Mouse (Mus musculus) erythroblast, adult 5-6 weeks (primary cell): ENCODE measurements around the gene Phrf1. TPM values are rescaled to one million over a fixed set of nuclear protein-coding genes. Genes with fewer than 3 reads are reported as not detected.

Experiments
- ATAC-seq: replicated peaks from 2 replicates; pipeline ENCODE4 v1.8.0; 2016; ENCODE audit warnings: moderate number of reproducible peaks, mild to moderate bottlenecking, moderate TSS enrichment, inconsistent platforms; ENCODE audit not compliant: poor library complexity, low FRiP score, severe bottlenecking
- total RNA-seq, 2 experiments: library from RNA; stranded (forward) in 1 of 2; stranded (reverse) in 1 of 2; fragments of 150-400 nt in 1 of 2; fragments of 200-764, 138-1000 nt in 1 of 2; gene quantifications; 2 replicates each; pipeline versions ENCODE4 v1.2.3 to v1.2.4; 2015 to 2017; ENCODE audit warnings: low replicate concordance in 2 of 2

The Phrf1 gene
- total RNA-seq, 2 experiments from 2014 or later: 25.5 to 30.0 TPM

GRCm38 (mm10) chr7:141210606-141211131, 17.9 kb upstream of the Phrf1 start:
- ATAC-seq: no peak

GRCm38 (mm10) chr7:141213133-141213532, 15.5 kb upstream of the Phrf1 start:
- no peak for ATAC-seq

GRCm38 (mm10) chr7:141213605-141214235, 14.9 kb upstream of the Phrf1 start, which contains the start of gene Lmntd2:
Gene Lmntd2, minus strand, starts transcription at chr7:141214080.
- no peak for ATAC-seq

GRCm38 (mm10) chr7:141214310-141214709, 14.3 kb upstream of the Phrf1 start:
- no peak for ATAC-seq

- peak; percentile 86 for ATAC-seq
Measured at GRCm38 (mm10) chr7:141215101-141215879, 13.3 kb upstream of the Phrf1 start, which contains the start of gene Rassf7. Gene Rassf7, plus strand, starts transcription at chr7:141215860.

- peak; percentile 21 for ATAC-seq
Measured at GRCm38 (mm10) chr7:141215880-141216733, 12.5 kb upstream of the Phrf1 start.

- no peak for ATAC-seq
Measured at GRCm38 (mm10) chr7:141216894-141217293, 11.7 kb upstream of the Phrf1 start.

GRCm38 (mm10) chr7:141217343-141218013, 11.1 kb upstream of the Phrf1 start:
- no peak for ATAC-seq

GRCm38 (mm10) chr7:141218141-141218540, 10.4 kb upstream of the Phrf1 start:
- no peak for ATAC-seq

- no peak for ATAC-seq
Measured at GRCm38 (mm10) chr7:141218557-141219133, 9.9 kb upstream of the Phrf1 start.

- no peak for ATAC-seq
Measured at GRCm38 (mm10) chr7:141219558-141220099, 9.0 kb upstream of the Phrf1 start.

GRCm38 (mm10) chr7:141220377-141220776, 8.2 kb upstream of the Phrf1 start:
- no peak for ATAC-seq

- peak; percentile 87 for ATAC-seq
Measured at GRCm38 (mm10) chr7:141221249-141222125, 7.1 kb upstream of the Phrf1 start.

- no peak for ATAC-seq
Measured at GRCm38 (mm10) chr7:141222126-141222467, 6.5 kb upstream of the Phrf1 start.

GRCm38 (mm10) chr7:141222696-141223215, 5.8 kb upstream of the Phrf1 start:
- ATAC-seq: no peak

- no peak for ATAC-seq
Measured at GRCm38 (mm10) chr7:141226535-141226934, 2.0 kb upstream of the Phrf1 start.

- no peak for ATAC-seq
Measured at GRCm38 (mm10) chr7:141227796-141228195, 788 bp upstream of the Phrf1 start.

GRCm38 (mm10) chr7:141229702-141230101, 1.1 kb downstream of the Phrf1 start:
- ATAC-seq: no peak
